Mouse (Mus musculus) embryonic fibroblast, embryonic 13.5 days (primary cell): ENCODE data around the gene 1700086D15Rik.

Source experiments
- CTCF ChIP-seq: IDR thresholded peaks from 2 replicates; pipeline ENCODE4 v1.5.1; 2011; ENCODE audit warnings: mild to moderate bottlenecking, control low read depth, low read length, moderate library complexity, borderline replicate concordance; ENCODE audit not compliant: insufficient read depth
- POLR2A ChIP-seq: IDR thresholded peaks from 2 replicates; pipeline ENCODE4 v1.6.1; 2011; ENCODE audit warnings: low read depth, mild to moderate bottlenecking, control low read depth, low read length, moderate library complexity

DNA sequence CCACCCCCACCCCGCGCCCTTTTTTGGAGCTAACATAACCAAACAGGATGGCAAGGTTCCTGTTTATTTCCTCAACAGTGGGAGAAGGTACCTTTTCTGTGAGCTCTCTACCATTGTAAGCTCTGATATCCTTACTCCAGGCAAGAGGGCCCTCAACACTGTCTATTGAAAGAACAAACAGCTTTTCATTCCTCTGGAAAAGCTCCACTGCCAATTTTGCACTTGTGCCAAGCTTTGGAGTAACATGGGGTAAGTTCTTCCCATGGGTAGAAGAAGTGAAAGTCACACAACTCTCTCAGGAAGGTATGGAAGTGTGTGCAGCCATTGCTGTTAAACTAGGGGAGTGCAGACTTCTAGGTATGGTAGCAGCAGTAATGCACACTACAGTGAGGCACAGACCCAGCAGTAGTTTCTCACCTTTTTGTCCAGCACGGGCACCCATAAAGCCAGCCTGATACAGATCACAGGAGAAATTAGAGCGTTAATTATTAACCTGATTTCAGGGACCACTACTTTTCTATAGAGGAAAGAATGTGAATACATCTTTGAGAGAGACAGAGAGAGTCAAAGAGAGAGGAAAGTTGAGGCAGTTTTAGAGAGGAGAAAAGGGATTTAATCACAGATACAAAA, 10.5 kb upstream of the 1700086D15Rik start:
- TF ChIP-seq CTCF (no peak), POLR2A (no peak)
